Mouse (Mus musculus) embryonic facial prominence, embryonic 11.5 days (tissue): ENCODE measurements at regions not wholly inside any gene's neighbourhood (a gene's known extent, or its start where the extent isn't known, plus 50 kb on each side); places are given as distances from the start of the nearest gene placed in this dataset.
A peak's percentile ranks its signal among the peaks of the same experiment; 100 is the strongest.

Source experiments
- ATAC-seq: fragments of 200-750 bp; cut with Nextera tagmentation; replicated peaks from 2 replicates; pipeline ENCODE4 v1.8.0; 2017; ENCODE audit warnings: low read depth; ENCODE audit not compliant: insufficient number of reproducible peaks, low FRiP score, low TSS enrichment
- DNase-seq: peaks from one replicate; pipeline ENCODE4 v3.0.0-alpha.2; 2015; ENCODE audit warnings: low spot score
- H3K27ac ChIP-seq: fragments of 300-500 bp; sonication (generic); replicated peaks from 2 replicates; pipeline ENCODE4 v1.5.1; 2014; ENCODE audit warnings: mild to moderate bottlenecking, low read depth, low read length, control low read depth
- H3K27me3 ChIP-seq: fragments of 300-500 bp; sonication (generic); 2 replicates; pipeline ENCODE4 v1.6.1; 2014; ENCODE audit warnings: mild to moderate bottlenecking, low read length, moderate library complexity, mixed read lengths; ENCODE audit not compliant: control insufficient read depth, insufficient read depth
- H3K36me3 ChIP-seq: fragments of 300-500 bp; sonication (generic); replicated peaks from 2 replicates; pipeline ENCODE4 v1.6.1; 2014; ENCODE audit warnings: low read depth, mild to moderate bottlenecking, low read length, moderate library complexity, mixed read lengths; ENCODE audit not compliant: control insufficient read depth, insufficient read depth
- H3K4me1 ChIP-seq: fragments of 300-500 bp; sonication (generic); 2 replicates; pipeline ENCODE4 v1.6.1; 2014; ENCODE audit warnings: low read length, mixed read lengths; ENCODE audit not compliant: control insufficient read depth, insufficient read depth
- H3K4me2 ChIP-seq: fragments of 300-500 bp; sonication (generic); 2 replicates; pipeline ENCODE4 v1.6.1; 2014; ENCODE audit warnings: low read depth, mild to moderate bottlenecking, control low read depth, low read length, moderate library complexity
- H3K4me3 ChIP-seq: fragments of 300-500 bp; sonication (generic); 2 replicates; pipeline ENCODE4 v1.5.1; 2014; ENCODE audit warnings: low read depth, low read length, control low read depth
- H3K9ac ChIP-seq: fragments of 300-500 bp; sonication (generic); replicated peaks from 2 replicates; pipeline ENCODE4 v1.6.1; 2014; ENCODE audit warnings: mild to moderate bottlenecking, control low read depth, low read length
- H3K9me3 ChIP-seq: fragments of 300-500 bp; sonication (generic); replicated peaks from 2 replicates; pipeline ENCODE4 v1.6.1; 2016; ENCODE audit warnings: mild to moderate bottlenecking, low read length, inconsistent platforms, mixed read lengths; ENCODE audit not compliant: control insufficient read depth
- WGBS: fragments of 180-500 bp; shearing (Covaris S2); extraction: QIAGEN DNeasy Blood & Tissue Kit; methylation state at CpG from one replicate; pipeline ENCODE4 v1.1.7; 2014; 5-methylcytosine and 5-hydroxymethylcytosine counted together

DNA sequence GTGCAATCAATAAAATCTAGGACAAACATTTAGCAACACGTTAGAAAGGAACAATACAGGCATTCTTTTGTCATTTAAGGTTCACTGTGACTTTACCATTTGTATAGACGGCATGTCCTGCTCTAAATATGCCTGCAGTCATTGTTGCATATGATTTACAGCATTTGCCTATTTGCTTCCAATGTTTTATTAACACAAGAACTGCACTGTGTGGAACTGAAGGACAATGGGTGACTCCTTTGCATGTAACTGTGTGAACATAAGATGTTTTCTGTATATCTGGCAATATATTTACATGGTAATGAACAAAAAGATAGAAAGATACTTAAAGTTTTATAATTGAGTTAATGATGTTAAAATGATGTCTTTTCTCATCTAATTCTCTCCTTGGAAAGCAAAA is 57.1 kb downstream of the Pou4f1 start:
- DNase-seq (no peak), ATAC-seq (no peak)
- H3K36me3 ChIP-seq: no peaks in the 10 kb centered on the region
- no peak overlapping the region for H3K9ac ChIP-seq
- H3K27ac ChIP-seq: no peak overlapping the region
- H3K9me3 ChIP-seq: no peaks in the 10 kb centered on the region
- no peaks in the 10 kb centered on the region for H3K27me3 ChIP-seq
- no peak overlapping the region for H3K4me3 ChIP-seq
- H3K4me1 ChIP-seq: no peaks in the 10 kb centered on the region
- no peak overlapping the region for H3K4me2 ChIP-seq
- 71% methylated on average over 2 of the region's 2 CpGs for WGBS

- WGBS: 69% methylated on average over 6 of the region's 6 CpGs
- Histone ChIP-seq H3K27ac (no peak overlapping the region), H3K9me3 (no peaks in the 10 kb centered on the region), H3K4me3 (no peak overlapping the region), H3K27me3 (no peaks in the 10 kb centered on the region), H3K4me2 (no peak overlapping the region), H3K4me1 (no peaks in the 10 kb centered on the region), H3K36me3 (no peaks in the 10 kb centered on the region), H3K9ac (no peak overlapping the region)
- ATAC-seq (no peak), DNase-seq (no peak)
These were observed 57.5 kb downstream of the Pou4f1 start for GRCm38 (mm10) chr14:104410292-104410691.

DNA sequence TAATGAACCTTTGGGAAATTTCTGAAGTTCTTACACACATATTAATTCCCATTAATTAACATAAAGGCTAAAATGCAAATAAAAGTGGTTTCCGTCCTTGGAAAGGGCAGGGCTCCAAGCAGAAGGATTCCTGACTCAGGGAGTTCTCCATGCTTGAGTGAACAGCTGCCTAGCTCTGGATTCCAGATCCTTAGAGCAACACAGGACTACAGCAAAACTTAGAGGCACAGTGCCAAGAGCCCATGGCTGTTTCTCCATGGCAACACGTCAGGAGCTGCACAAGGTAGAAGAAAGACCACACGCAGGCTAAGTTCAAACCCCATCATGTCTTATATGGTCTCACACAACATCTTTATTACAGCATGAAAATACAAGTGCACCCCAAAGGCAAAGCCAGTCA is 61.7 kb downstream of the Pou4f1 start:
- Histone ChIP-seq H3K4me1 (no peaks in the 10 kb centered on the region), H3K27me3 (no peaks in the 10 kb centered on the region), H3K9ac (no peak overlapping the region), H3K27ac (no peak overlapping the region), H3K4me3 (no peak overlapping the region), H3K36me3 (no peaks in the 10 kb centered on the region), H3K4me2 (no peak overlapping the region), H3K9me3 (no peaks in the 10 kb centered on the region)
- DNase-seq: no peak
- WGBS: 82% methylated on average over 3 of the region's 3 CpGs
- no peak for ATAC-seq

- no peak overlapping the region for H3K4me3 ChIP-seq
- no peak for DNase-seq
- H3K4me2 ChIP-seq: no peak overlapping the region
- H3K27me3 ChIP-seq: no peaks in the 10 kb centered on the region
- H3K4me1 ChIP-seq: no peaks in the 10 kb centered on the region
- no peak overlapping the region for H3K9ac ChIP-seq
- H3K9me3 ChIP-seq: no peaks in the 10 kb centered on the region
- 80% methylated on average over 8 of the region's 8 CpGs for WGBS
- ATAC-seq: no peak
- H3K27ac ChIP-seq: no peak overlapping the region
- H3K36me3 ChIP-seq: no peaks in the 10 kb centered on the region
These were observed 78.3 kb downstream of the Pou4f1 start for GRCm38 (mm10) chr14:104389297-104390071.

- H3K4me2 ChIP-seq: no peak overlapping the region
- no peak overlapping the region for H3K4me3 ChIP-seq
- ATAC-seq (no peak), DNase-seq (no peak)
- H3K4me1 ChIP-seq: no peaks in the 10 kb centered on the region
- H3K36me3 ChIP-seq: no peaks in the 10 kb centered on the region
- no peaks in the 10 kb centered on the region for H3K27me3 ChIP-seq
- no peak overlapping the region for H3K27ac ChIP-seq
- WGBS: 79% methylated on average over 2 of the region's 2 CpGs
- H3K9me3 ChIP-seq: no peaks in the 10 kb centered on the region
- H3K9ac ChIP-seq: no peak overlapping the region
These were observed 78.9 kb downstream of the Pou4f1 start for GRCm38 (mm10) chr14:104388879-104389278.

GRCm38 (mm10) chr14:104380986-104381385 is 86.8 kb downstream of the Pou4f1 start:
- ATAC-seq (no peak), DNase-seq (no peak)
- Histone ChIP-seq H3K36me3 (no peaks in the 10 kb centered on the region), H3K4me2 (no peak overlapping the region), H3K9ac (no peak overlapping the region), H3K9me3 (no peaks in the 10 kb centered on the region), H3K4me3 (no peak overlapping the region), H3K27ac (no peak overlapping the region), H3K27me3 (no peaks in the 10 kb centered on the region), H3K4me1 (no peaks in the 10 kb centered on the region)
- 55% methylated on average over 5 of the region's 5 CpGs for WGBS

DNA sequence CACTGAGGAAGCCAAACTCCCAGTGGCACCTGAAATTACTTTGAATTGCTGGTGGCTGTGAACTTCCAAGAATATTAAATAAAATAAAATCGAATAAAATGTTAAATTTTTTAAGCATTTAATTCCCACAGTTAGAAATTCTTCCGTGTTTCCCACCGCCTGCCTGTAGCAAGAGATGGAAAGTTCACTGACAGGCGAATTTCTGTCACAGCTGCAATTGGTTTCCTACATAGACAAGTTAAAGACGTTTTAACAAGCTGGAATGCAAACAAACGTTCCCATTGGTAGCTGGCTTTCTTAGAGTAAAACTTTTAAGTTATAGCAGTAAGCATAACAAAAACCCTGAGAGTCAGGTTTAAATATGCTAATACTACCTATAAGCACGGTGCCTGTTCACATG is 95.0 kb downstream of the Pou4f1 start:
- Histone ChIP-seq H3K36me3 (no peaks in the 10 kb centered on the region), H3K9ac (no peak overlapping the region), H3K4me2 (no peak overlapping the region), H3K9me3 (no peaks in the 10 kb centered on the region), H3K27me3 (no peaks in the 10 kb centered on the region), H3K4me1 (no peaks in the 10 kb centered on the region), H3K4me3 (no peak overlapping the region), H3K27ac (no peak overlapping the region)
- WGBS: 51% methylated on average over 7 of the region's 7 CpGs
- ATAC-seq (no peak), DNase-seq (peak; percentile 62)

DNA sequence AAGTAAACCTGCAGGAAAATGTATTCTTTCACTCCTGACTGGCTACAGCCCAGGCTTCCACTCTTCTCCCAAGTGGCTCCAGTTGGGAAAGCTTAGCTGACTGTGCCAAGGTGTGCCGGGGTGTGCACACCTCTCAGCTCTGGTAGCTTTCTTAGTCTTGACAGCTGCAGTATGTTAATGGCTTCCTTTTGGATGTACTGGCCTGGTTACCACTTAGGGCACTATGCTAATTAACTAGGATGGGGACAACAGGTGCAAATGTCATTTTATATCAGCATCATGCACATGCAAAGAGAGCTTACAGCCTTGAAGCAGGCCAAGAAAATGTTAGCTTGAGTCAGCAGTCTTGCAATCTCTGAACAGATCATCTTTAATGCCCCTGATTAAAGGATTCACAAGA is 111.2 kb downstream of the Pou4f1 start:
- 81% methylated on average over 1 of the region's 1 CpGs for WGBS
- Histone ChIP-seq H3K27me3 (no peaks in the 10 kb centered on the region), H3K36me3 (no peaks in the 10 kb centered on the region), H3K4me3 (no peak overlapping the region), H3K27ac (no peak overlapping the region), H3K4me1 (no peaks in the 10 kb centered on the region), H3K4me2 (no peak overlapping the region), H3K9ac (no peak overlapping the region), H3K9me3 (no peaks in the 10 kb centered on the region)
- DNase-seq: no peak
- 0 out of 2 replicates have a peak, but pooled peaks have one; percentile 44 for ATAC-seq
